Mouse (Mus musculus): ENCODE data around the gene Fchsd2.

DNA sequence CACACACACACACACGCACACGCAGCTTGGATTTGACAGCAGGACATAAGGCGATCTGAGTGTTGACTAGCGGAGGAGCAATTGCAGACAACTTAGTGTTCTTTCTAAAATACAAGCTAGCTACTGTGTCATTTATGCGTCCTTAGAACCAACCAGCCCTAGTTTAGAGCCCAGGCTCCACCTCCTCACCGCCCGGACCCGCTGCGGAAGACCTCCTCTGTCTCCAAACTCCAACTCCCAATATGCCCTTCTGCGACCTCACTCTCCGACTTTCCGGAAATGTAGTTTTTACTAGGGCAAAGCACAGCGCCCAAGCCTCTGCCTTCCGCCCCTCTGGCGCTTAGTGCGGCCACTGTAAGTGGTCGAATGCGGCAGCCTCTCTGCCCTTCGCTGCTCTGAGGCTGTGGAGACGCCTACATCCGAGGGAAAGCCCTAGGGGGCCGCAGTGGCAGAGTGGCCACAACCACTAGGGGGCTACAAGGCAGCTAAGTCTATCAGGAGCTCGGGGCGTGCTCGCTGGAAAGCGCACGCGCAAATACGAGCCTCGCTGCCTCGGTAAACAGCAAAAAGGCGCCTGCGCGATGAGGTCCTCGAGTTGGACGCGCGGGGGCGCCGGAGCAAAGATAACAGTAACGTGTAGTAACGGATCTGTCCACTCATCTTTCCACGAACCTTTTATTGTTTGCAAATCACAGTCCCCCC lies 217.8 kb downstream of the Fchsd2 start:
- TF ChIP-seq GATA1 (IDR thresholded peaks at IDR 0.05; ENCODE audit: borderline replicate concordance, low read length) (no peak), FLI1 (IDR thresholded peaks at IDR 0.05; ENCODE audit: low read length) (no peak)
